Mouse (Mus musculus): ENCODE measurements around the gene Scly.

DNA sequence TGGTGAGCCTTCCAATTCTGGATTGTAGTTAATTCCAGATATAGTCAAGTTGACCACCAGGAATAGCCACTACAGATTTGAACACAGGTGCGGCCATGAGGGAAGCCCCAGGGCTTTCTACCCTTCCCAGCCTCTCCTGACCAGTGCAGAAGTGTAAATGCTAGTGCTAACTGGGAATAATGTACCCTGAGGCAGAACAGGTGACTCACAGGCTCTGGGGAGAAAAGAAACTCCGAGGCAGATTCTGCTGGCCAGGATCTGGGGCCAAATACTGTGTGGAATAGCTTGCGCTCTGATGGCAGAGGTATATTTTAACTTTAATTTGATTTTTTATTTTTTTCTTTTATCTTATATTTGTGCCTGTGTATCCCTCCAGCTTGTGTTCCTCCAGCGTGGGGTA is 6.5 kb downstream of the Scly start:
- TF ChIP-seq CTCF (IDR thresholded peaks at IDR 0.05; ENCODE audit: low read depth) (no peak), EP300 (optimal IDR thresholded peaks at IDR 0.05) (no peak)
